Mouse (Mus musculus) hindbrain, embryonic 11.5 days (tissue): Measurements from ENCODE around the gene Lzic. TPM values are rescaled to one million over a fixed set of nuclear protein-coding genes. Genes with fewer than 3 reads are reported as not detected.

ENCODE experiments used
- ATAC-seq: fragments of 200-750 bp; cut with Nextera tagmentation; 2 replicates; pipeline ENCODE4 v1.8.0; 2017; ENCODE audit warnings: mild to moderate bottlenecking, moderate TSS enrichment, moderate library complexity; ENCODE audit not compliant: low FRiP score
- DNase-seq: peaks from one replicate; pipeline ENCODE4 v3.0.0-alpha.2; 2015; ENCODE audit warnings: low spot score
- H3K27ac ChIP-seq: fragments of 300-500 bp; sonication (generic); 2 replicates; pipeline ENCODE4 v1.5.1; 2014; ENCODE audit warnings: mild to moderate bottlenecking, low read depth, low read length
- H3K27me3 ChIP-seq: fragments of 300-500 bp; sonication (generic); 2 replicates; pipeline ENCODE4 v1.6.1; 2014; ENCODE audit warnings: mild to moderate bottlenecking, low read length, moderate library complexity, mixed read lengths; ENCODE audit not compliant: control insufficient read depth, insufficient read depth
- H3K36me3 ChIP-seq: fragments of 300-500 bp; sonication (generic); 2 replicates; pipeline ENCODE4 v1.6.1; 2014; ENCODE audit warnings: mild to moderate bottlenecking, low read length, moderate library complexity, mixed read lengths; ENCODE audit not compliant: control insufficient read depth, insufficient read depth
- H3K4me1 ChIP-seq: fragments of 300-500 bp; sonication (generic); replicated peaks from 2 replicates; pipeline ENCODE4 v1.6.1; 2014; ENCODE audit warnings: low read length, mixed read lengths; ENCODE audit not compliant: control insufficient read depth, insufficient read depth
- H3K4me2 ChIP-seq: fragments of 300-500 bp; sonication (generic); replicated peaks from 2 replicates; pipeline ENCODE4 v1.6.1; 2014; ENCODE audit warnings: mild to moderate bottlenecking, low read depth, low read length
- H3K4me3 ChIP-seq: fragments of 300-500 bp; sonication (generic); 2 replicates; pipeline ENCODE4 v1.5.1; 2014; ENCODE audit warnings: low read depth, low read length
- H3K9ac ChIP-seq: fragments of 300-500 bp; sonication (generic); 2 replicates; pipeline ENCODE4 v1.6.1; 2014; ENCODE audit warnings: low read depth, low read length
- H3K9me3 ChIP-seq: fragments of 300-500 bp; sonication (generic); 2 replicates; pipeline ENCODE4 v1.6.1; 2016; ENCODE audit warnings: low read length; ENCODE audit not compliant: control insufficient read depth
- WGBS: fragments of 180-500 bp; shearing (Covaris S2); extraction: QIAGEN DNeasy Blood & Tissue Kit; methylation state at CpG from one replicate; pipeline ENCODE4 v1.1.7; 2014; 5-methylcytosine and 5-hydroxymethylcytosine counted together
- polyA plus RNA-seq: library from polyadenylated mRNA; unstranded; fragments of >200 nt; fragmentation: Nextera tagmentation; extraction: Ambion mirVana; gene quantifications from 2 replicates; pipeline ENCODE4 v1.2.1, GENCODE M21; 2014

Gene Lzic
- polyA plus RNA-seq, 1 experiment from 2014 or later: 54.8 TPM

DNA sequence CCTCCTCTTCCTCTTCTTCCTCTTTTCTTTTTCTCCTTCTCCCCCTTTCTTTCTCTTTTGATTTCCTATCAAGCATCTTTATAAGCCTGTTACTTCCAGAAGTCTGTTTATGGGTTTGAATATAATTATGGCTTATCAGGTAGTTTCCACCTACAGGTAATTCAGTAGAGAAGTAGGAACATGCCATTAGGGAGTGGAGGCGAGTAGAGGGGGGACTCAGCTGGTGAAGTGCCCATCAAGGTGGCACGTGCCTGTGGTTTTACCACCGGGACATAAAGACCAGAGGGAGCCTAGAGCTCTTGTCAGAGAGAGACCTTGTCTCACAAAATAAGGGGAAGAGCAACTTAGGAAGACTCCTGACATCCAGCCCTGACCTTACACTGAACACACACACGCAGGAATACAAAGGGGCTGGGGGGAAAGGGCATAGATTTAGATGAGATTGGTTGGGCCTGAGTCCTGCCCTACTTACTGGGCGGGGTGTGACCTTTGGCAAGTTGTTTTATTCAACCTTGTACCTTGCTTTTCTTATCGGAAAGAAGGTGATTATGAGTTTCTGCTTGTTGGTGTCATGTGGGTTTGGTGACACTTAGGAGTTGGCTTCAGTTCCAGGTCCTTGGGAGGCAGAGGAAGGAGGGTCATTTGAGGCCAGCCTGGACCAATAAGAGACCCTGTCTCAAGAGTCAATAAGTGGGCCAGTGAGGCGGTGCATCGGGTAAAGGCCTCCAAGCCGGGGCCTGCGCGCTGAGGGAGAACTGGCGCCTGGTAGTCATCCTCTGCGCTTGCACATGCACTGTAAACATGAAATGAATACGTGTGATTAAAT is 4.6 kb downstream of the Lzic start:
- H3K36me3 ChIP-seq: peaks cover 3% of the 10 kb centered on the region
- no peak for DNase-seq
- WGBS: 93% methylated on average over 14 of the region's 14 CpGs

GRCm38 (mm10) chr4:149491151-149491550 is 6.1 kb downstream of the Lzic start:
- DNase-seq (no peak), ATAC-seq (no peak)
- H3K36me3 ChIP-seq: peaks cover 4% of the 10 kb centered on the region
- H3K9ac ChIP-seq: no peak overlapping the region
- H3K27me3 ChIP-seq: no peaks in the 10 kb centered on the region
- 98% methylated on average over 3 of the region's 3 CpGs for WGBS
- no peak overlapping the region for H3K27ac ChIP-seq
- H3K4me1 ChIP-seq: peaks cover 3% of the 10 kb centered on the region; the same call in 1 of the 2 replicates
- no peak overlapping the region for H3K4me2 ChIP-seq
- no peaks in the 10 kb centered on the region for H3K9me3 ChIP-seq
- no peak overlapping the region for H3K4me3 ChIP-seq

More for the DNA sequence above, 4.6 kb downstream of the Lzic start:
- no peak for ATAC-seq
- Histone ChIP-seq H3K4me1 (0 out of 2 replicates have a peak, but pooled peaks cover under 1% of the 10 kb centered on the region), H3K4me2 (no peak overlapping the region), H3K9ac (no peak overlapping the region), H3K4me3 (no peak overlapping the region), H3K9me3 (no peaks in the 10 kb centered on the region), H3K27me3 (no peaks in the 10 kb centered on the region), H3K27ac (no peak overlapping the region)

GRCm38 (mm10) chr4:149496612-149497011 is 11.6 kb downstream of the Lzic start:
- Histone ChIP-seq H3K4me2 (no peak overlapping the region), H3K9me3 (no peaks in the 10 kb centered on the region), H3K9ac (no peak overlapping the region), H3K4me3 (no peak overlapping the region), H3K27me3 (no peaks in the 10 kb centered on the region), H3K4me1 (peaks cover 5% of the 10 kb centered on the region; the same call in 1 of the 2 replicates), H3K27ac (peak overlapping the region; percentile 82), H3K36me3 (peaks cover 5% of the 10 kb centered on the region; the same call in 1 of the 2 replicates)
- 25% methylated on average over 2 of the region's 2 CpGs for WGBS
- DNase-seq (peak; percentile 60), ATAC-seq (peak; percentile 71; the same call in 1 of the 2 replicates)

GRCm38 (mm10) chr4:149498901-149499300 is 13.9 kb downstream of the Lzic start:
- Histone ChIP-seq H3K4me1 (peaks cover 5% of the 10 kb centered on the region; the same call in 1 of the 2 replicates), H3K9ac (no peak overlapping the region), H3K4me2 (no peak overlapping the region), H3K4me3 (no peak overlapping the region), H3K36me3 (0 out of 2 replicates have a peak, but pooled peaks cover 5% of the 10 kb centered on the region), H3K27ac (no peak overlapping the region), H3K27me3 (no peaks in the 10 kb centered on the region), H3K9me3 (no peaks in the 10 kb centered on the region)
- ATAC-seq (no peak), DNase-seq (no peak)
- WGBS: 89% methylated on average over 8 of the region's 8 CpGs

- Histone ChIP-seq H3K9ac (no peak overlapping the region), H3K27ac (no peak overlapping the region), H3K4me2 (no peak overlapping the region), H3K27me3 (no peaks in the 10 kb centered on the region), H3K36me3 (0 out of 2 replicates have a peak, but pooled peaks cover 5% of the 10 kb centered on the region), H3K4me1 (peaks cover 5% of the 10 kb centered on the region; the same call in 1 of the 2 replicates), H3K4me3 (no peak overlapping the region), H3K9me3 (no peaks in the 10 kb centered on the region)
- DNase-seq (no peak), ATAC-seq (no peak)
- 82% methylated on average over 5 of the region's 5 CpGs for WGBS
These were observed 14.8 kb downstream of the Lzic start for GRCm38 (mm10) chr4:149499790-149500189.

GRCm38 (mm10) chr4:149504363-149504762 is 19.3 kb downstream of the Lzic start:
- 93% methylated on average over 5 of the region's 5 CpGs for WGBS
- no peak for ATAC-seq
- Histone ChIP-seq H3K4me3 (no peak overlapping the region), H3K27me3 (no peaks in the 10 kb centered on the region), H3K4me2 (no peak overlapping the region), H3K27ac (no peak overlapping the region), H3K36me3 (no peaks in the 10 kb centered on the region), H3K4me1 (no peaks in the 10 kb centered on the region), H3K9me3 (no peaks in the 10 kb centered on the region), H3K9ac (no peak overlapping the region)
- DNase-seq: no peak

GRCm38 (mm10) chr4:149504858-149505257 is 19.8 kb downstream of the Lzic start:
- no peak for DNase-seq

GRCm38 (mm10) chr4:149505261-149505967 is 20.4 kb downstream of the Lzic start:
- no peak for ATAC-seq
- Histone ChIP-seq H3K36me3 (no peaks in the 10 kb centered on the region), H3K4me3 (no peak overlapping the region), H3K4me1 (no peaks in the 10 kb centered on the region), H3K9ac (no peak overlapping the region), H3K27me3 (no peaks in the 10 kb centered on the region), H3K4me2 (no peak overlapping the region), H3K27ac (no peak overlapping the region), H3K9me3 (no peaks in the 10 kb centered on the region)
- no peak for DNase-seq
- WGBS: 63% methylated on average over 14 of the region's 15 CpGs

More at GRCm38 (mm10) chr4:149504858-149505257, 19.8 kb downstream of the Lzic start:
- Histone ChIP-seq H3K4me3 (no peak overlapping the region), H3K9me3 (no peaks in the 10 kb centered on the region), H3K4me2 (no peak overlapping the region), H3K4me1 (no peaks in the 10 kb centered on the region), H3K27me3 (no peaks in the 10 kb centered on the region), H3K27ac (no peak overlapping the region), H3K9ac (no peak overlapping the region), H3K36me3 (no peaks in the 10 kb centered on the region)
- 50% methylated on average over 3 of the region's 3 CpGs for WGBS
- ATAC-seq: no peak
